Mouse (Mus musculus): ENCODE results near the gene L3mbtl4.
"Not testable (repeated sequence)": the region's sequence is repeated elsewhere in the genome, so short reads cannot be mapped to it uniquely, and the experiment has no call there.

The L3mbtl4 gene

DNA sequence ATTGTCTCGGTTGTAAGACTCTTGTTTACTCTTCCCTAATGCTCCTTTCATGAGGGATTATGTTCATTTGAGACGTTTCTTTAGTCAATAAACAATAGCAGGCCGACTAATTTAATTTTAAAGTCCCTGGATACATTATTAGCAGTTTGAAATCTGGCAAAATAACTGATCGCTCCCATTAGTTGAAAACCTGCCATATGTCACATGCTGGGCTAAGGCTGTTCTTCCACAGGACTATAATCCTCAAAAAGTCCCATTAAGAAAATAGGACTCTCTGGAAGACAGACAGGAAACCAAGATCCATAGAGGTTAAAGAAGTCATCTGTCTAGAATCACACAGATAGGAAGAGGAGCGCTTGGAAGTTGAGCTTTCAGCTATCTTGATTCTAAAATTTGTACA lies 114.9 kb downstream of the L3mbtl4 start:
- DNase-seq (ENCODE audit: low spot score): no peak

DNA sequence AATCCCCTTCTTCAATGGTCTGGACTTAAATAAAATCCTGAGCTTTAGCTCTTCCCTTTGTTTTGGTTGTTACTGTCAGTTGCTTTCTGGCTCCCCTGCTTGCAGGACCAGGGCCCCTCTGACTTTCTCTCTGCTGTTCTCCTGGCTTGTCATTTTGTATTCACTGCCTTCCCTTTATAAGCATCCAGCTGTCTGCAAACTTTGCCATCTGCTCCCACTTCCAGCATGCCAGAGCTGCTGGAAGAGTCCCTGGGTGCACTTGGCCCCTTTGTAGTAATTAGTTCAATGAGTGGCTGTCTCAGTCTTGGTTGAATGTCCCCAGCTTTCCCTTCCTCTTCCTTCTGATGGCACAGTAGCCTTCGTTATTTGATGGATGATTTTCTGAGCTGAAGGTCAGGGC lies 132.4 kb downstream of the L3mbtl4 start:
- no peak for DNase-seq (ENCODE audit: low spot score)

DNA sequence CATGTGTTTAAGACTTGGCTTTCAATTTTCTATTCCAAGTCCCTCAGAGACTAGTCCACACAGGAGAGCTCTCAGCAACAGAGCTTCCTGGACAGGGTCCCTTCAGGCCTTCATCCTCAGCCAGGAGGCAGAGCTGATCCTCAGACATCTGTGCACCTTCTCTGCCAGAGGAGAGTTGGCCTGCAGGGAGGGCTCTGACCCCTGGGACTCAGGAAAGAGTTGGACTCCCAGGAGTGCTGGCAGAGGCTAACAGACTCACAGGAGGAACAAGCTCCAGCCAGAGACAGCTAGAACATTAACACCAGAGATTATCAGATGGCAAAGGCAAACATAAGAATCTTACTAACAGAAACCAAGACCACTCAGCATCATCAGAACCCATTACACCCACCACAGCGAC lies 133.5 kb downstream of the L3mbtl4 start:
- DNase-seq (ENCODE audit: low spot score): not testable (repeated sequence)

DNA sequence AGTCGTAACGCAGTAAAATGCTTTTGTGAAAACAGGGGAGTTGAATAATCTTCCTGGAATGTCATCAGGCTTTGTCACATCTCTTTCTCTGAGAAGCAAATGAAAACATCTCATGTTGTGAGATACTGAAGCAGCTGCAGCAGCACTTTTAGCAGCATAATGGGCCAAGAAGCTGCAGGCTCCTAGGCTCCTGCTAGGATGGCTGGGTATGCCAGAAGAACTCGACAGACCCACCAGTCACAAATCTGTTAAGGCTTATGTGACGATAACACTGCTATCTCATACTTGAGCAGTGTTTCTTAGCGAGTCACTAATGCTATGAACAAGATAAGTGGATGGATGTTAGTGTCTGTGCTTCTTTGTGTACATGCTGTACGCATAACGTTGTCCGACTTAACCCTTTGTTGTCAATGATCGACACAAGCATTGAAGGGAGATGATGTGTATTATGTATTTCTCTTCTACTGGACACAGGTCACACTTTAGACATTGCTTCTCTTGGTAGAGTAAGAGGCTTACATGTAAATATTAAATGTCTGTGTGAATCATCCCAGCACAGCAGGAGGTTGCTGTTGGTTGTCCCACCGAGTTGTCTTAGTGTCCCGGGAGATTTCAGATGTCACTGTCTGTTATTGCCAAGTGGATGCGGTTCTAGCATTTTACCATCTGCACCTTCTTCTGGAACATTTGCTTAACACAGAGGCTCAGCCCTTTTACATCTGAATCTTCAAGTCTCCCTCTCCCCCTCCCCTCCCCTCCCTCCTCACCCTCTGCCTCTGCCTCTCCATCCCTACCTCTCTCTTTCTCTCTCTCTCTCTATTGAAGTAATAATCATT lies 149.3 kb downstream of the L3mbtl4 start:
- DNase-seq (ENCODE audit: low spot score): no peak

DNA sequence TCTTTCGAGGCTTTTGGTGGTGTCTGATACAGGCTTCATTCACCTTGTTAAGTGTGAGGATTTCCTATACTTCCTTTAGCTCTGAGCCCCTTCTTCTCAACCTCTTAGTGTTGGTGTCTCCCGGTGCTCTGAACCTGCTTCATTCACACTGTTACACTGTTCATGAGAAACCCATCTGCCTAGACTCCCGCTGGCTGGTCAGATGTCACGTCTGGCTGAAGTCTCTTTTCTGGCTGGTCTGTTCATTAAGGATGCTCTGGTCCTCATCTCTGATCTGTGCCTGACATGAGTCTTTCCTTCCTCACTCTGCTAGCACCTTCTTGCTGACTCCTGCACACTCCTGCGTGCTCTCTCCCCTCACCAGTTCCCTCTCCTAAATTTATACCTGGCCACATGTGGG lies 160.0 kb downstream of the L3mbtl4 start:
- DNase-seq (ENCODE audit: low spot score): no peak

DNA sequence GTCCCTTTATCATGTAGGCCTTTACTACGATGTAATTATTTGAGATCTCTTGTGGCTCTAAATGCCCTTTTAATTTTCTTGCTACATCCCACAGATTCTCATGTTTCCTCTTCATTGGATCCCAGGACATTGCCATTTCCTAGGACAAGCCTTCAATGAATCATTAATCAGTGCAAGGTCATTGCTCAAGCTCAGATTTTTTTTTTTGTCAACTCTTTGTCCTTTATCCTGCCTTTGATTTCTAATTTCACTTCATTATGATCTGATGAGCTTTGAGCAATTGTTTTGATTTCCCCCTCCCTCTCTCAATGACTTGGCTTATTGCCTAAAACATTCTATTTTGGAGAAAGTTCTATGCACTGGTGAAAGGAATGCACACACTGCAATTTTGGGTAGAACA lies 177.3 kb downstream of the L3mbtl4 start:
- DNase-seq (ENCODE audit: low spot score): no peak

DNA sequence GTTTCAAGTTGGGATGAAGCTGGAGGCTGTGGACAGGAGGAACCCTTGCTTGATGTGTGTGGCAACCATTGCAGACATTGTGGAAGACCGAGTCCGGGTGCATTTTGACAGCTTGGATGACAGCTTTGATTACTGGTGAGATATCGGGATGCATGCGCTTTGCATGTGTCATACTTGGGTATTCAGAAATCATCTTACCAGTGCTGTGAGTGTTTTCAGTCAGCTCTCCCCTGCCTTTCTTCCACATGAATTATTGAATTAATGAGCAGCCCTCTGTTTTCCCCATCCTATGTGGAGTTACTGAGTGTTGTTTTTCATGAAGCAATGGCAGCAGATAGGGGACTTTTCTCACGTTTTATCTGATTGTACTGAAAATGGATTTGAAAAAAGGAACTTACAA lies 187.9 kb downstream of the L3mbtl4 start:
- no peak for DNase-seq (ENCODE audit: low spot score)

DNA sequence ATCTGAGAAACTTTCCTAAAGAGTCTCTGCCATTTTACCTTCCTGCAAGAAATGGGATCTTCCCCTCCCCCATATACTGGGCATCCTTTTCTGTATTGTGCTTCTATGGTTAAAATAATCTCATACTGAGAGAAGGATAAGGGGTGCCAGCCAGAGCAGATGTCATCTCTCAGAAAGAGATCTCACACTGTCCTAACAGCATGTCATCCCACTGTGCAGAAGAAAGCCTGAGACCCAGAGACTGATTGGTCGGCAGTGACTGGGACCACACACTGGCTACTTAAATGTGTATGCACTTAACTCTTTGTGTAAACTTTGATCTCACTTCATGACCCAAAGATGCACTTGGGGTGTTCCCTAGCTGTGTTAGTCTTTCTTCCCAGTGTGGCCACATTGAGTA lies 193.7 kb downstream of the L3mbtl4 start:
- no peak for DNase-seq (ENCODE audit: low spot score)

DNA sequence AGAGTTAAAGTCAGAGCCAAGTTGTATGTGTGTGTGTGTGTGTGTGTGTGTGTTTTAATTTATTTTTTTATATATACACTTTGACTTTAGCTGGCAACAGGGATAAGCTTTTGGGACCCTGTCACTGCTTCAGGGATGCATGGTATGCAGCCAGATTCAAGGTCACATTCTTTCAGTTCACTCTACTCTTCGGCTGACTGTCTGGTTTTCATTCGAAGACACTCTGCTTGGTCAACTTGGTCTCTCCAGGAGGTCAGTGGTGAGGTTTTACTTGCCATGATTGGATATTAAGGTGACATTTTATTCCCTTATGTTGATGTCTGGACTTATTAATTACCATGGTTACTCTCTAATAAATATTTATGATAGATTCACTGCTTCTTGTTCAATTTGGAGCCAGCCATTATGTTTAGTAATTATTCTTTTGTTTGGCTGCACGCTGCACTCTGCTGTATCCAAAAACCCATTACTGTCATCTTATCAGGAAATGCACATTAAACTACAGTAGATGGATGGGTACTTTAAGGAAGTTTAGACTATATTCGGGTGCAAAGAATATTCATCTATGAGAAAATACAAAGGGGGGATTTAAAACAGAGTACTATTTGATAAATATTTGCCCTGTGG lies 216.6 kb downstream of the L3mbtl4 start:
- DNase-seq (ENCODE audit: low spot score): no peak

DNA sequence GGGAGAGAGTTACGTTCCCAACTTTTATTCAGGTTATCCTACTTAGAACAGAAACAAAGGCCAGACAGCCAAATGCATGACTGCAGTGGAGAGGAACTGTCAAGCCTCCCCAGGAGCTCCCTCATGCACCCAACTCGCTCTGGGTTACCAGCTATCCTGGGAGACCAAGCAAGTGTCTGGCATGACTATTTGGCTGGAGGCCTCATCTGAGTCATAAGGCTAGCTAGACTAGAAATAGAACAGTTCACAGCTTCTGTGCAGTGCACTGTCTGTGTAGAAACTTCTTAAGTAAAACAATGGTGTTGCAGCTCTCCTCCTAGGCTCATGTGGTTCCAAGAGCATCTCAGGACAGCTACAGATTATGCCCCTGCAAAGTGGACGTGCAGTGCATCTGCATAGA lies 218.6 kb downstream of the L3mbtl4 start:
- DNase-seq (ENCODE audit: low spot score): no peak

DNA sequence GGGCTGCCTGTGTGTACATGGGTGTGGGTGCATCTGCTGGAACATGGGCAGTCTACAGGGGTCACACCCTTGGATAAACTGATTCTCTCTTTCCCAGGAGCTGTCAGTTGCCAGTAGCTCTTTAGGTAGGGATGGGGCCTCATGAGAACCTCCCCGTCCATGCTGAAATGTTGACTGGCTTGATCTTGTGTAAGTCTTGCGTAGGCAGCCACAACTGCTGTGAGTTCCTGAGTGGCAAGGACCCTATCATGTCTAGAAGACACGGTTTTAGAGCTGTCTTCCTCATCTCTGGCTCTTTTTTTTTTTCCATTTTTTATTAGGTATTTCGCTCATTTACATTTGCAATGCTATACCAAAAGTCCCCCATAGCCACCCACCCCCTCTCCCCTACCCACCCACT lies 229.4 kb downstream of the L3mbtl4 start:
- not testable (repeated sequence) for DNase-seq (ENCODE audit: low spot score)

DNA sequence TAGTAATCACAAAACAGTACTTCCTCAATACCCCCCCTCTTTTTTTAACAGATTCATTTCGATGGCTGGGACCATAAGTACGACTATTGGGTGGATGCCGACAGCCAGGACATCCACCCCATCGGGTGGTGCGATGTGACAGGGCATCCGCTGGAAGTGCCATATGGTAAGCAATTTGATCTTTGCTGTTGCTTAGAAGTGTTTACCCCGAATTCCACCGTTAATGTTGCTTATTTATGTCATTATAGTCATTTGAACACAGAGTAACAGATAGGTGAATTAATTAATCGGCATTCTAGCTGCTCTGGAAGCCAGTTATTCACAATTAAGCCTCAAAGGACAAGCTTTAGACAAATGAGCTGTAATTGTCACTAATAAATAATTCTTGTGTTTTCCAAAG lies 286.1 kb downstream of the L3mbtl4 start:
- no peak for DNase-seq (ENCODE audit: low spot score)

DNA sequence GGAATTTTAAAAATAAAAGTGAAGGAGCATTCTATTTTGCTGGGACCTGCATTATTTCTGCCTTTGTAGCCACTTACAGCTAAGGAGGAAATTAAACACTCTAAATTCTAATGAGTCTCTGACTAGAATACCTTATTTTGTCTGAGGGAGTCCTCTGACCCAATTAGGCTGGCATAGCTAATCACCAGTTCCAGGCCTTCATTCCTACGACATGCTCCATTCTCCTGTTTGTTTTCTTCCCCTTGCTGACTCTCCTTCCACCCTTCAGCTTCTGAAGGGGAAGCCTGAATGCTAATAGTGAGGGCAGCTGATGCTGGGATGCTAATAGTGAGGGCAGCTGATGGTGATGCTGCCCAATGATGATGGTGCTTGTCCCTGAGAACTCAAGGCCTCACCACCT lies 286.7 kb downstream of the L3mbtl4 start:
- DNase-seq (ENCODE audit: low spot score): no peak

DNA sequence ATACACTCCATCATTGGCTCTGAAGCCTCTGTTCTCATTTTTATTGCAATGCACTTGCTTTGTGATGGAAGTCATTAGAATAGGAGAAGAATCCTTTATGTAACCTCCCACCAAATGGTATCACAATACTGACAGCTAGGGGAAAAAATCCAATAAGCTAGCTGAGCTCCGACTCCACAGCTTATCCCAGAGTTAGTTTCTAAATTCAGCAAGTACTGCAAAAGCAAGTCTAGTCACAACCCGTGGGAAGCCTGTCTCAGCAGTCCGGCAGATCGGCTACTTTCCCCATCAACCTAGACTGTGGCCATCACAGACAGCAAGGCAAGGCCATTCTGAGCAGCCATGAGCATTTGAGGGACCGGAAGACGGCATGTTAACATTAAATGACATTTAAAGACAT lies 298.2 kb downstream of the L3mbtl4 start:
- DNase-seq (ENCODE audit: low spot score): no peak

DNA sequence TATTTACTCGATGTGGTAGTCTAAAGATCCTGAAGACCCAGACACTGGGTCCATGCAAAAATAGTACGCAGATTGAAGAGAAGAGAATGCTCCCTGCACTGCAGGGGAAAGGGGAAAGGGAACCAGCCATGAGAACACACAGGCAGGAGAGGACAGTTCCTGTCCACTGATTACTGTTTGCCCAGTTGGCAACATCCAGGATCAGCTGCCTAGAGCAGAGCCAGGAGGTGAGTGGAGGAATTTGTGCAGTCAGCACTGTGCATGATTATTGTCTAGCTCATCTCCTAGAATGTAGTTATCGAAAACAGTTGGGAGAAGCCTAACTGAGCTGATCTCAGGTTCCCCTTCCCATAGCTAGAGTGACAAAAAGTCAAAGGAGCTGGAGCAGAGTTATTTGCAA lies 311.6 kb downstream of the L3mbtl4 start:
- no peak for DNase-seq (ENCODE audit: low spot score)

DNA sequence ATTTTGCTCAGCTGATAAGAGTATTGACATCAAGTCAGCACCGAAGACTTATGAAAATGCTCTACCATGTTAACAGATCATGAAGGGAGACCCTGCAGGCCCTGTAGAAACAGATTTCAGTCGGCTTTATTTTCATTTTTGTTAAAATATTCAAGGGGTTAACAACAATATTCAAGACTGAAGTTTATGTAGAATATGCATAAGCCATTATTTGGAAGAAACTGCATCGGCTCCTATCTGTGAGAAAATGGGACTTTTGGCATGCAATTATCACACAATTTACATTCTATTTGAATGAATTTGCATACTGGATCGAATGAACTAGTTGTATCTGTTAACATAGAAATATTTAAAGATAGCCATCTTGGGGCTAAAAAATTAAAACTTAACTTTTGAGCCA lies 318.0 kb downstream of the L3mbtl4 start:
- no peak for DNase-seq (ENCODE audit: low spot score)

DNA sequence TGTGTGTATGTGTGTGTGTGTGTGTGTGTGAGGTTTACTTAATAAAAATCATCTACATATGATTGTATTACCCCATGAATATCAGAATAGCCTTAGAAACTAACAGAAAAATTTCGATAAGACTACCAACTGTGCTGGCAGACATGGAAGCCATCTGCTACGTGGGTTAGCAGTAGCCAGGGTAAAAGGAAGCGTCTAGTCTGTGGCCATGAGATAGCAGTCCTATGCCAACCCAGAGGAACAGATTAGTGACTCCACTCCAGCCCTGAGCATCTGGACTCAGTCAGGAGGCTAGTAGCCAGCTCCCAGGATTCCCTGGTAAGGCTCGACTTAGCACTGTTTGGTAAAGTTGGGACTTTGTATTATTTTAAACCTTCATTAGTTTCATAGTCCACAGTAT lies 329.1 kb downstream of the L3mbtl4 start:
- DNase-seq (ENCODE audit: low spot score): no peak

DNA sequence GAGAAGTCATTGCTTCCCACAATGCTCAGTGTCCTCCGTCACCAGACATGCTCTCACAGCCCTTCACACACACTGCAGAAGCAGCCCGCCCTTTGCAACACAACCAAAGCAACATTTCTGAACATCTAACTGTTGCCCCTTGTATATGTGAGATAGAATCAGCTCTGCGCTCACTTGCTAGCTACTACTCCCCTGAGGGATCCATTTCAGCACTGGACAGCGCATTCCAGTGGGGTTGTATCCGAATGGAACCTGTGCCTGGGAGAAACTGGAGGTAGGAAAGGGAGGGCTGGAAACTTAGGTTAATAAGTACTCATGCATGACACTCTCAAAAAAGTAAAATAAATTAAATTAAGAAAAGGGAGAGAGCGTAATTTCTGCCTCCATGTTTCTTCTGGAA lies 334.1 kb downstream of the L3mbtl4 start:
- no peak for DNase-seq (ENCODE audit: low spot score)

DNA sequence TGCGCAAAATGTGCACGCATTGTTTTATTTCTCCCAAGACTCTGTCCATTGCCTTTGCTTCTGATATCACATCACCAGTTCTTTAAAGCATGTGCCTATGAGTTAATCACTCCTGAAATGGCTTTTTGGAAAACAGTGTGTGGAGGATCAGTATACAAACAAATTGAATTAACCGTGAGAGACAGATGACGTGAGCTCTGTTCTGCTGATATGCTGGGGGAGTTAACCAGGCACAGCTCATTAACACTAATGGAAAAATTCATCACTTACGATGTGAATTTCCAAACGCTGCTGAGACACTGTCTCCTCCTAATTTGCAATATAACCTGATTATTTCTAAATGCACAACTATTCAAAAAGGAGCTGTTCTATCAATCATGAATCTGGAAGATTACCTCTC lies 337.6 kb downstream of the L3mbtl4 start:
- DNase-seq (ENCODE audit: low spot score): no peak

DNA sequence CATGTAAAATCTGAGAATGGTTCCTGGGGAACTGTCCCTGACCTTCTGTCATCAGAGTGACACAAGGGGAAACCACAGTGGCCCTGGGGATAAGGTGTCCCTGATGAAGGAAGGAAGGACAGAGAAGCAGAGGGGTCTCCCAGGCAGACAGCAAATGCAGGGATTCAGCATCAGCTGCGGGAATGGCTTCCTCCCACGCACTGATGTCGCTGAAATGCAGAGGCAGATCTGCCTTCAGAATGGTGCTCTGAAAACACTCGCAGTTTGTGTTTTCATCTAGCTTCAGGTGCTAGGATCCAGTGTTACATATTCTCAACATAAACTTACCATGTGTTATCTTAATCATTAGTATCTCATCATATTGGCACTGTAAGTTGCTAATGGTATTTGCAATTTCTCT lies 351.7 kb downstream of the L3mbtl4 start:
- DNase-seq (ENCODE audit: low spot score): no peak

DNA sequence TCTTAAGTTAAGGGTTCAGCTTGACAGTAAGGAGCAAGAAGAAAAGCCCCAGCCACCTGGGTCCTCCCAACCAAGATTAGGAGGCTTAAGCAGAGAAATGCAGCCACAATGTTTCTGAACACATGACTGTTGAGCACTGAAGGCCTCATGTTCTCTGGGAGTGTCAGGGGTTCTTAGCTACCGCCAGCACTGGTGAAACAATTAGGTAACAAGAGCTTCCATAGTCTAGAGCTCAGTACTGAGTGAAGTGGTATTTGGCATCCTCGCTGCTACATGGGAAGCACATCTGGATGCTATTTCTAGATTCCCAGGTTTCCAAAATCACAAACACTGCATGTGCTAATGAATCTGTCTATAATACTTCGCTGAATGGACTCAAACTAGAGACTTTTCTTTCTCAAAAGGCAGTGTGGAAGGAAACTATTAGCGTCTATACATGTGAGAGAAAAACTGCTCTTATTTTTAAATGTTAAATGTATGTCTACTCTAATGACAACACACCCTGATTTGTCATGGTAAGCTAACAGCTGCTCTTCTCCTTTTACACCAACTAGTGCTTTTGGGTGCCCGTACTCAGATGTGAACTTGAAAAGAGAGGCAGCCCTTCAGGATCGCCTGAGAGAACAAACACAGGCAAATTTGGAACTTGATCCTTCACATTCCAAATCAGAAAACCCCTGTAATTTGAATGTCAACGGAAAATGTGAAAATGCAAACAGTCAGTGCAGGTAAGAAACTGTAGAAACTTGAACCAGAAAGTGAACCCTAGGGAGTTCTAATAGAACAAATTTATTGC lies 356.2 kb downstream of the L3mbtl4 start:
- no peak for DNase-seq (ENCODE audit: low spot score)

DNA sequence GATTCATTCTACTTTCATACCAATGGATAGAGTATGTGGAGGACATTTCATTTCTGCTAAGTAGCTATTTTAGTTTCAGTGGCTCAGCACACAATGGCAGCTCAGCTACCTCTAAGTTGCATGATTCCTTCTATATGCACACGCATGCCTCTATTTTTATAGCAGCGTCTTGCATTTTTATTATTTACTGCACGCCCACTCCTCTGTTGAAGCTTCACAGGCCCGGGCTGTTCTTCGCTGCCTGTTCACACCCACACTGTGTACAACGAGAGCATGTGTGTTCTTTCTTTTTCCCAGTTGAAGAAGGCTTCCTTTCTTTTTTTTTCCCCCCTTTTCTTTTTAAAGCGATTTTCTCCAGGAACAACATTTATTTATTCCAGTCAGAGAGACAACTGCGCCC lies 357.8 kb downstream of the L3mbtl4 start:
- DNase-seq (ENCODE audit: low spot score): no peak

DNA sequence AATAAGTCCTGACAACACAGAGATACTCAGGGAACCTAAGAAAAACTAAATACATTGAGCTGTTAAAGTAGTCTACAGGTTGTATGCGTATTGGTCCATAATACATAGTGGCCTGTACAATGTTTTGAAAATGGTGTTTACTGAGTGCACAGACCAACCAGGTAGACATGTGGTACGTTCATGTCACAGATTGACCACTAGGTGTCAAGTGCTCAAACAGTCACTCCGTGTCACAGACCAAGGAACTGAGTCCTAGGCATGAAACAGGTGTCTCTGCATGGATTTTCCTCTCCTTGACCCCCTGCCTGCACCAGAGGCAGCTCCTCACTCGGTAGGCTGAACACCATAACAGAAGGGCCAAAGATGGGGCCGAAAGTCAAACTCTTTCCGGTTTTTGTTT lies 366.6 kb downstream of the L3mbtl4 start:
- no peak for DNase-seq (ENCODE audit: low spot score)

Data from MN1 (cell line).